Mouse (Mus musculus) splenic B cell, adult 2 months (primary cell): ENCODE data around the gene Lurap1.
A peak's percentile ranks its signal among the peaks of the same experiment; 100 is the strongest.

Experiments
- DNase-seq: peaks from one replicate; pipeline ENCODE4 v3.0.0-alpha.2; 2011; ENCODE audit warnings: low read depth, low spot score
- H3K27me3 ChIP-seq: 2 replicates; pipeline ENCODE4 v1.6.1; 2012; ENCODE audit warnings: mild to moderate bottlenecking, low read length, moderate library complexity, mixed read lengths; ENCODE audit not compliant: control insufficient read depth, poor library complexity, insufficient read depth, severe bottlenecking
- H3K36me3 ChIP-seq: 2 replicates; pipeline ENCODE4 v1.6.1; 2012; ENCODE audit warnings: mild to moderate bottlenecking, low read length, moderate library complexity, mixed read lengths; ENCODE audit not compliant: control insufficient read depth, poor library complexity, insufficient read depth, severe bottlenecking

Gene Lurap1

DNA sequence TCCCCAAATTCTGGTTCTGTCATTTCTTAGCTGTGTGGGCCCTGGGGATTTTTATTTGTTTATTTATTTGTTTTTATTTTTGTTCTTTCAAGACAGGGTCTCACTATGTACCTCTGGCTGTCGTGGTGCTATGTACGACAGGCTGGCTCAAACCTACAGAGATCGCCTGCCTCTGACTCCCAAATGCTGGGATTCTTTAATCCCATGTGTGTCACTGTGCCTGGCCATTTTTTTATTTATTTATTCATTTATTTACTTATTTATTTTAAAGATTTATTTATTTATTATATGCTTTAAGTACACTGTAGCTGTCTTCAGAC lies 18.2 kb upstream of the Lurap1 start:
- DNase-seq = no peak
- H3K36me3 ChIP-seq = no peaks in the 10 kb centered on the region
- no peaks in the 10 kb centered on the region for H3K27me3 ChIP-seq

DNA sequence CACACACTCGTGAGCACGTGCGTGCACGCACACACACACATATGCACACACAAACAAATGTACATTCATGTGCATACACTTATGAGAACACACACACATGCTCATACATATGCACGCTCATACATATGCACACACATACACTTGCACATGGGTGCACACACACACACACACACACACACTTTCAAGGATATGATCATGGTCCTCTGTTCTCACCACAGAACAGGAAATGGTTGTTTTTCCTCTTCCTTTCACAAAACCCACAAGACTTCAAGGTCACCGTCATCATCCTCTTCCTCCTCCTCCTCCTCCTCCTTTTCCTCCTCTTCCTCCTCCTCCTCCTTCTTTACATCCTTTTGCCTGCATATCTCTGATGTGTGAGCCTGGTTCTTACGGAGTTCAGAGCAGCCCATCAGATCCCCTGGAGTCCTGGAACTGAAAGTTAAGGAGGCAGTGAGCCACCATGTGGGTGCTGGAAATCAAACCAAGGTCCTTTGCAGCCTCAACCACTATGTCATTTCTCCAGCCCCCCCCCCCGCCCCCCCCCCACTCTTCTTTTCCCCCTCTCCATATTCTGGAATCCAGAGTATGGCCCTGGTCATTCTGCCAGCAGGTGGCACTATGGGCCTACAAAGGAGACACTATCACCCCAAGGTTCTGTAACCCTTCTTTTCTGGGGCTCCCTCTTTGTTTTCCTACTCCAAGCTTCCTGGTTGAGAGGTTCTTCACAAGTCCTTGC lies 17.6 kb upstream of the Lurap1 start:
- no peaks in the 10 kb centered on the region for H3K27me3 ChIP-seq
- peak; percentile 75 for DNase-seq
- H3K36me3 ChIP-seq = no peaks in the 10 kb centered on the region

DNA sequence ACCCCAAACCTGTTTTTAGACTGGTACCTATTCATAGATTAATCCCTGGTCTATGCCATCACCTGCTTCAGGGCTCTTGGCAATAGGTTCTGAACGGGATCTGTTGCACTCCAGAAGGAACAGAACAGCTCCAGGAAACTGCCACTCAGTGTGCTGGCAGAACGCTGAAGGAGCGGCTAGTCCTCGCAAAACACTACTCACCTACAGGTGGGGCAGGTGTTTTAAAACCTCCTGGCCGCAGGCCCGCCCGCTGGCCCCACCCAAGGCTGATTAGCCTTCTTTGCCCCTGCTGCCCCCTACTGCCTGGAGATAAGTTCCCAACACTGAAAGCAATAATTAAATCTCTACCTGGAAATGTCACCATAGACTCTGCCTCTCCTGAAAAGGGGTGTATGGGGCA lies 16.3 kb upstream of the Lurap1 start, which contains the start of gene Tspan1:
TSS of gene Tspan1 (minus strand) at position 198 of the 400 bp plus-strand sequence.
- no peaks in the 10 kb centered on the region for H3K27me3 ChIP-seq
- H3K36me3 ChIP-seq = no peaks in the 10 kb centered on the region
- DNase-seq = peak; percentile 49

DNA sequence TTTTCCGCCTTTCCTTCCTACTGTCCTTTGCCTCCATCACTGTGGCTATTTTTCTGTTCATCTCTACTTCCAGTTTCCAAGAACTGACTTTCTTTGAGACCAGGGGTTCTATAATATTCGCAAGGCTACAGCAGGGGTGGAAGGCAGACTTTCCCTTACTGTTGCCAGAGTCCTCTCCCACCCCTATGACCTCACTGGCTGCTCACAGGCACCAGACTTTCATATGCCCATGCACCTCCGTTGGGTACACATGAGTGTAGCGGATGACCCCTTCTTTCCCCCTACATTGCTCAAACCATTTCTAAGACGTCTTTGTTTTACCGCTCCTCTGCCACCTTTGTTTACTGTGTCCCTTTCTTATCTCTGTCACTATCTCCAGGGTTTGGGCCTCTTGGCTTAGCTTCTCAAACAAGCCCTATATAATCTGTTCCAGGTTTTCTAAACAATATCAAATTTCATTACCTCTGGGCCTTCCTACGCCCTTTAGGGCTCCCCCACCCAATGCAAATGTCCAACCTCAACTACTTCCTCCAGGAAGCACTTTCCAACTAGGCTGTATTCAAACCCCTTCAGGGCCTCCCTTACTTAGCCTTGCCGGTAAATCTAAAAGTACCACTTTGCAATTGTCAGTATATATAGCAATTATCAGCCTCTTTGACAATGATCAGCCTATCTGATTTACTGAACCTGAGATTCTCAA lies 14.7 kb upstream of the Lurap1 start:
- DNase-seq = no peak
- Histone ChIP-seq H3K36me3 (no peaks in the 10 kb centered on the region), H3K27me3 (no peaks in the 10 kb centered on the region)

DNA sequence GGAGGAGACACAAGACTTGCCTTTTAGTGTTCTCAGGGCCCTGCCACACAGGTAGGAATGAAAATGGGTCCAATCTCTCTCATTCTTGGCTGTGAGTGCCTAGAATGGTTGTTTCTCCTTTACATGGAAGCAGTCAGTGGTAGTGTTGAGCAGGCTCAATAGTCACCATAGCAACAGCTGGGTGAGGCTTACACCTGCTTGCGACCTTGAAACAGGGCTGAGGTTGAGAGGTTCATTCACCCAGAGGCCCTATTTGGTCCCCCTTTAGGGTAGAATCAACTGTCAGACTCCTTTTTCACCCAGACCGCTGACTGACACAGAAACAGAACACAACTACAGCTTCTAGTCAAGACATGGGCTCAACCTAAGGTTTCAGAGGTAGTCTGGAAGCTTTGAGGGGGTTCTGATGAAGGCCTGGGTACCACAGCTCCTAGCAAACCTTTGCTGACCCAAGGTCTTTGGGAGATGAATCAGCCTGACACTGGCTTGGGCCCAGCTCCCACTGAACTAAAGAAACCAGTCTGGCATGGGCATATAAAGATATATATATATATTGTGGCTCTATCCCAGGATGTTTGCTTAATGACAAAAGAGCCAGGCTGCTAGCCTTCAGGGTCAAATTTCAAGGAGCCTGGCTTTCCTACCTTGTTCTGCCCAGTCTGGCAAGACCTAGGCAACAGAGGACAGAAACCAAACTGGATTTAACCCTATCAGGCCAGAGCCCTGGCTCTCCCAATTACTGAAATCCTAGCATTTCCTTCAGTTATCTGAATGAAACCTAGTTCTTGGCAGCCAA lies 13.8 kb upstream of the Lurap1 start:
- Histone ChIP-seq H3K36me3 (no peaks in the 10 kb centered on the region), H3K27me3 (no peaks in the 10 kb centered on the region)
- DNase-seq = no peak

DNA sequence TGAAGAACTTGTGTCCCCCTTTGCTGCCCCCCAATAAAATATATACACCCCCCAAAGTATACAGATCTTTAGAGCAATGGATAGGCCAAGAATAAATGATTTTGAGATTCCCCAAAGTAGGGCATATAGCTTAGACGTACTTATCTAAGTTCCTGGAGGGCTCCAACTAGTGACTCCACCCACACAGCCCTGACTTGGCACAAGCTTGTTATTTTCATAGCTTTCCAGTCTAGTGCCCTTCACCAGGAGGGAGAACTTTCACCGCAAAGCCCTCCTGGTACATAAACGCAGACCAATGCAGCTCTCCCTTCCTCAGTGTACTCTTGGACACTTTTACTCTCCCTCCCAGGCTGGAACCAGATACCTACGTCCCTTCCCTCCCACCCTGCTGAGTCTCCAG lies 11.0 kb upstream of the Lurap1 start:
- no peak for DNase-seq
- H3K27me3 ChIP-seq = no peaks in the 10 kb centered on the region
- peaks cover 6% of the 10 kb centered on the region; the same call in 1 of the 2 replicates for H3K36me3 ChIP-seq

DNA sequence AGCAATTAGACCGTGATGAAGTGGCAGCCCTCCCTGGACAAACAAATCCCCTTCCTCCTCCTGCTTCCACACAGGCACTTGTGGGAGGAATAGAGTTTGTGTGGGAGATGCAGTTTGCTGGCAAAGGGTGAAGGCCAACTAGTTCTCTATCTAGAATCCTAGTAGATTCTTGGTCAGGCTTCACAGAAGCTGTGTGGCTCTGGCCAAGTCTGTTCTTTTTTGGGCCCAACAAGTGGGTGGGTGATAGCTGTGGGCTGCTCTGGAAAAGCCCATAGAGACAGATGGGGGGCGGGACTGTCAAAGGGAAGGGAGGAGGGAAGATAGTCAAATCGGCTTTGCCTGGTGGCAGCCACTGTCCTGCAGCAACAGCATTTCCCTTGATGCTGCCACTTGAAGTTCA lies 9.6 kb upstream of the Lurap1 start:
- Histone ChIP-seq H3K36me3 (peaks cover 6% of the 10 kb centered on the region; the same call in 1 of the 2 replicates), H3K27me3 (no peaks in the 10 kb centered on the region)
- DNase-seq = no peak

DNA sequence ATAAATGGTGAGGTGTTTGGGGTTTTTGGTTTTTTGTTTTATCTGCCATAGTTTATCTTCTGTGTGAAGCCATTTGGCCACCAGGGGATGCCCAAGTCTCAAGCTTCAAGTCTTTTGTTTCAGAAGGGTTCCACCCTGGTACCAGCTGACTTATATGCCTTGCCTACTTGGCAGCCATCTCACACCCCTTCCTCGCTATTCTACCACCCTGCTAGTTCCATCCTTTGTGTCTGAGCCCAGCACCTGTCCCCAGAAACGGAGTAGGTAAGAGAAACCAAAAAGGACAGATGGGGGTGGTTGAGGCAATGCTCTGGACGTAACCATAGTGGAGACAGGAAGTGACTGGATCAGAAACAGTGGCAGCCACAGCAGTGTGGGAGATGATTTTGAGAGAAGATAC lies 8.8 kb upstream of the Lurap1 start:
- peak; percentile 55 for DNase-seq
- peaks cover 9% of the 10 kb centered on the region for H3K36me3 ChIP-seq

DNA sequence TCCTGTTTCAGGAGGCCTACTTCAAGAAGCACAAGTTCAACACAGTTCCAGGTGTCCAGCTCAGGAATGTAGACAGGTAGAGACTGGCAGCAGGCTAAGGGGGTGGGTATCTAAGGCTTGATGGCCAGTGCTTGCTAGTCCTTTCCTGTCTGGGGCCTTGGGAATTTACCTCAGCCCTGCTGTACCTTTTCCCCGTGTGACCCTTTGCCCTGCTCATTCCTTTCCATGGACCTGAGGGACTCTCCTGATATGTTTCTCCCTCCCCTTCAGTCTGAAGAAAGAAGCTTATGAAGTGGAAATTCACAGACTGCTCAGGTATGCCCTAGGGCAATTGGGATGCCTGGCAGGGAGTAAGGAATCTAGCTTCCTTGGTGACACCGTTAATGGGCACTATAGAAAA lies 6.7 kb upstream of the Lurap1 start:
- no peak for DNase-seq
- H3K36me3 ChIP-seq = peaks cover 14% of the 10 kb centered on the region
- no peaks in the 10 kb centered on the region for H3K27me3 ChIP-seq

More for the DNA sequence above, 8.8 kb upstream of the Lurap1 start:
- H3K27me3 ChIP-seq = no peaks in the 10 kb centered on the region

DNA sequence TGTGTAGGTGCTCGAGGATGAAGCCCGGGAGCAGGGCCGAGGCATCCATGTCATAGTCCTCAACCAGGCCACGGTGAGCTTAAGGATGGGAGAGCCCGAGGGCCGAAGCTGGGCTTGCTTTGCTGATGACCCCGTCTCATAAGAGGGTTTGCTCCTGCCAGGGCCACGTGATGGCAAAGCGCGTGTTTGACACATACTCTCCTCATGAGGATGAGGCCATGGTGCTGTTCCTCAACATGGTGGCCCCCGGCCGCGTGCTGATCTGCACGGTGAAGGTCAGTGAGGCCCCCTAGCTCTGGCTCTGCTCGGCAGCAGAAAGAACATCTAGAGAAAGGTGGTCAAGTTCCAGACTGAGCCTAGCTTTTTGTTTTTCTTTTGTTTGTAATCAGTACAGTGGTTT lies 1.6 kb upstream of the Lurap1 start:
- DNase-seq = no peak
- H3K36me3 ChIP-seq = peaks cover 8% of the 10 kb centered on the region
- H3K27me3 ChIP-seq = no peaks in the 10 kb centered on the region

DNA sequence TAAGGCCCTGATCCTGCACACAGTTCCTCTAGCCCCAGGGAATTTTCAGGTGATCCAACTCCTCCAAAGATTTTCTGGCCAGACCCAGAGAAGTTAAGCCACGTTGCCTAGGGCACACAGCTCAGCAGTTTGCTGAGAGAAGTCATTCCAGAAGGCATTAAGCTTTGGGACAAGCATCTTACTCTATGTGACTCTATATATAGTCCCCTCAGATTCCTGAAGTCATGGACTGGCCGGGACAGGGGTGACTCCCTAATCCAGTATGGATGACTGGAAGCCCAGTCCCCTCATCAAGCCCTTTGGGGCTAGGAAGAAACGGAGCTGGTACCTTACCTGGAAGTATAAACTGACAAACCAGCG lies 296 bp downstream of the Lurap1 start:
- DNase-seq = no peak
- no peaks in the 10 kb centered on the region for H3K27me3 ChIP-seq
- H3K36me3 ChIP-seq = peaks cover 8% of the 10 kb centered on the region

DNA sequence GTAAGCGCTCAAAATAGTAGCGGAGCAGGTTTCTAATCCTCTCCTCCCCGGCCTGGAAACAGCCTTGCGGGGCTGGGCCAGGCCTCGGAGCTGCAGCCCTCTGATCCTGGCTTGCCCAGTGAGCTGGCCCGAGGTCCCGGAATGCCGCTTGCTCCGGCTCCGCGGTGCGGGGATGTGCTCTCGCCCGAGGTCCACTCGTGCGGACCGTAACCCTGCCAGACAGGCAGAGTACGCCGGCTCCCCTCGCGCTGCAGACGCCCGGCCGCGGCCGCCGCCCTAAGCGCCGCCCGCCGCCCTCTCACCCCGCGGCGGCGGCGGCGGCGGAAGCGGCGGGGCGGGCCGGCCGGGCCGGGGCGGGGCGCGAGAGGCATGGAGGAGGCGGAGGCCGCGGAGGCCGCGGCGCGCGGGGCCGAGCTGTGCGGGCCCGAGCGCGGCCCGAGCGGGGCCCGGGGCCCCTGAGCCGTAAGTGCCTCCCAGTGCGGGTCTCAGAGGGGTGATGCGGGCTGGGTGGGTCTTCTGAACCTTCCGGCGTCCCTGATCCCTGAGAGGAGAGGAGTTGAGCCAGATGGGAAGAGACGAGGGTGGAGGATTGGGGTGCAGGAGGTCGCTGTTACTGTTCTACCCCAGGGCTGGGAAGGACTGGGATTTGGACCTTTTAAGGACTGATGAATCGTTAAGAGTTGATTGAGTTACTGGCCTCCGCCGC lies 829 bp downstream of the Lurap1 start:
- peak; percentile 54 for DNase-seq

DNA sequence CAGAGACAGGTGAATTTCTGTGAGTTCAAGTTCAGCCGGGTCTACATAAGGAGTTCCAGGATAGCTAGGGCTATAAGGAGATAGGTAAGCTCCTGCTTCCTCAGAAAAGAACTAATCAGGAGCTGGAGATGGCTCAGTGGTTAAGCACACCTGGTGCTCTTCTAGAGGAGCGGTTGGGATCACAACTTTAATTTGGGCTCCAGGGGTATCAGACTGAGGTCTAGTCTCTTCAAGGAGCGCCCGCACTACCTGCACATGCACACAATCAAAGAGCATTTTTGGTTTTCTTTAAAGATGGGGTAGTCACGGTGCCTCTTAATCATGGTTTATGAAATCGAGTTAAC lies 1.4 kb downstream of the Lurap1 start:
- H3K27me3 ChIP-seq = no peaks in the 10 kb centered on the region
- no peak for DNase-seq
- H3K36me3 ChIP-seq = peaks cover 3% of the 10 kb centered on the region

More for the DNA sequence above, 829 bp downstream of the Lurap1 start:
- H3K27me3 ChIP-seq = no peaks in the 10 kb centered on the region
- peaks cover 7% of the 10 kb centered on the region for H3K36me3 ChIP-seq

DNA sequence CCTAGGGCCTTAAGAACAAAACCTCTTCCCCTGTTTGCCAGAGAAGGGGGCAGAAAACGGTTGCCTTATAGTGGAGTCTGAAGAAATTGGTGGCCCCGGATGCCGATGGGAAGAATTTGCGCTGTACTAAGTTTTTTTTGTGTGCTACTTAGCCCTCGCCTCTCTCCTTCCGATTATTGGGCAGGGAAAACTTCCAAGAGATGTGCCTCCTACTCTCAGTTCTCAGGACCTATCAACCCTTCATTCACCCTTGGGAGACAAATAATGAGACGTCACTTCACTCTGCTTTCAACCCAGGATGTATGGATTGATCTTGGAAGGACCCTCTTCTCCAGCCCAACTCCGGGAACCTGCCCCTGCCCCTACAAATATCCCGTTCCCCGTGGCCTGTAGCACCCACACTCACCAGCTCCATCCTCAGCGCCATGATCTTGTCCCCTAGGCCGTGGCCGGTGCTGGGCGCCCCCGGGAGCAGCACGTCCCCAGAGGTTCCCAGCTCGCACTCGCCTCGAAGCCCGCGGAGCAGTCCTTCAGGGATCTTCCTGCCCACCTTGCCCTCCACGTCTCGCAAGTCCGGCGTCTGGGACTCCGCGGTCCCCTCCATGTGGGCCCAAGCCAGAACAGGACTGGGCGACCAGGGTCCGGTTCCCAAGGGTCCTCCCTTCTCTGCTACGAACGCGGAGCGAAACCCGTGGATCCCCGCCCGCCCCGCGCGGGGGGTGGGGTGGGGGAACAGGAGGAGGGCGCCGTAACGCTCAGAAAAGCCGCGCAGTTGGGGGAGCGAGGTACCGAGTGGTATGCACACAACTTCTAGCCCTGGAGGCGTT lies 7.0 kb downstream of the Lurap1 start:
- no peaks in the 10 kb centered on the region for H3K36me3 ChIP-seq
- peak; percentile 49 for DNase-seq
- no peaks in the 10 kb centered on the region for H3K27me3 ChIP-seq
